Mouse (Mus musculus) layer of hippocampus, adult 11-12 months (tissue): ENCODE measurements around the gene Mab21l1.

Source experiments
- DNase-seq: peaks from one replicate; pipeline ENCODE4 v3.0.0; 2022; ENCODE audit warnings: low spot score

Mab21l1 gene

DNA sequence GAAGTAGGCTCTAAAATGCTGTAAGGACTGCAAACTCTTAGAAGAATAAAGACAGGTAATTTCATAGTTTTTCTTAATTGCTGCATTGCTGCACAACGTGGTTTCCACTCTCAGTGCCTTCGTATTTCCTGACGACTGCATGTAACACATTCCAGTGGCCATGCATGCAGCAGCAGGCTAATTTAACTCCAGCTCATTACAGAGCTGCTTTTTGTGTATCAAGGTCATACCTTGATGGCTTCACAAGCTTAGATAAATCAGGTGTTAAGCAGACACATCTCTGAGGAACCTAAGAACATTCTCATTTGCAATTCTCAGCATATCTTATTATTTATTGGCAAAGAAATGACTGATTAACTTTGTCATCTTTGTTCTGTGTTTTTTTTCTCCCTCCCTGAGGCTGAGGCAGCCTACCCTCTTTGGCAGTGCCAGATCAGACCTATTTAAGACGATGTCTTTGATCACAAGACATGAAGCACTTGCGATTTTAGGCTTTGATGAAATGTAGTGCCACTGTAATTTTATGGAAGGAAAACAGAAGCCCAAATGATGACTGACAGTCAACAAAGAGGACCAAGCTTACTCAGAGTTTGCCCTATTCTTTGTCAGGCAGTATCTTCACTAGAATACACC, 32.8 kb downstream of the Mab21l1 start:
- DNase-seq, result no peak

DNA sequence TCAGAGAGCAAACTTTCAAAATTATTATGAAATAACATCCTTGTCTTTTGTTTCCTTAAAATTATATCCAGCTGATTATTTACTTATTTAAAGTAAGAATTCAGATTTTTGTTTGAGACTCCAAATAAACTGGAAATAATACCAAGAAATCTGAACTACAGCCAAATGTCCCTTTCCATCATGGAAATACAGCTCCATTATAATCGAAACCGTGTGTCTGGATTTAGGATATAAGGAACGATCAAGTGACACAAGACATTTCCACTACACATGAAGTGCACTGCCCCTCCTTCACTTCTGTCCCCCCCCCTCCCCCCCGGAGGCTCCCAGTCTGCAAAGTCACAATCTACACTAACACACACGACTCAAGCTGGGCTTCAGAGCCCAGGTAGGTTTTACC, 33.8 kb downstream of the Mab21l1 start:
- no peak for DNase-seq

DNA sequence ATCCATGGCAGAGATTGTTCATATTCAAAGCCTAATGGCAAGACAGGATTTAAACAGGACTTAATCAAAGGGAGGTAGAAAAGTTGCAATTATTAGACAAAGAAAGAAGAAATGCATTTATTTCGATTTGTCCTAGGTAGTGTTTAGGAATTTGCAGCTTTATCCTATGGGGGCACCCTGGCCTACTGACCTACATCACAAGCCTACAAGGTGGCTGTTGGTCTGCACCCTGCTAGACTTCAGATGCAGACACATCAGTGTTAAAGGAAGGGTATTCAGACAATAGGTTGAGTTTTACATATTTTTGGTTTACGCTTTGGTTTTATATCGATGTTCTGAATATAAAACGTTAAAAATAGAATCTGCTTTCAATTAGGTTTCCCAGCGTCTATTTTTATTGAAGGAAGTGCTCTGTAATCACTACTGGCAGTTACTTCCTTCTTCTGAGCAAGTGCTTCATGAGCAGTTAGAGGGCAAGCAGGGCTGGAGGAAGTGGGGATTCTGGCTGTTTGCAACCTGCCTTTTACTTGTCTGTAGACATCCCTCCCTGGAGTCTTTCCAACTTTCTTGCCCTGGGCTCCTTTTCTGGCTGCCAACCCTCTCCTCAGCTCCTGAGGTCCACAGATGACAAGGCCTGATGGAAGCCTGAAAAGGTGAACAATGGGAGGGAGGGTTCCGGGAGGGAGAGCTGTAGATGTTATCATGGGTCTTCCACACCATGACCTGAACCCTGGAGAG, 34.5 kb downstream of the Mab21l1 start:
- DNase-seq, result no peak

DNA sequence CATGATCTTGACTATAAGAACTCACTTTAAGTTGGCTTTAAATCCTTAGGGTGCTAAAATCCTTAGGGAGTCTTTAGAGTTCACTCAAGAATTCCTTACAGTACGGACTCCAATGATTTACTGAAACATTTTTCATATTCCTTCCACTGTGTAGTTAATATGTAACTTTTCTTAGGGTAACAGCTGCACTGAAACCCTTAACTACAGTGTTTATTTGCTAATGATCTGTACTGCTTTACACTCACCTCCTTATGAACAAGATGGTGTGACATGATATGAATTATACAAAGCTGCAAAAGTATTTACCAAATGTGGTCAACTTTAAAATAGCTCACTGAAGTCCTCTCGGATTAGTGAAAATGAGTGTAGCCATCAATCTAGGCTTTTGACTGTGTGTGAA, 35.8 kb downstream of the Mab21l1 start:
- DNase-seq, result no peak

DNA sequence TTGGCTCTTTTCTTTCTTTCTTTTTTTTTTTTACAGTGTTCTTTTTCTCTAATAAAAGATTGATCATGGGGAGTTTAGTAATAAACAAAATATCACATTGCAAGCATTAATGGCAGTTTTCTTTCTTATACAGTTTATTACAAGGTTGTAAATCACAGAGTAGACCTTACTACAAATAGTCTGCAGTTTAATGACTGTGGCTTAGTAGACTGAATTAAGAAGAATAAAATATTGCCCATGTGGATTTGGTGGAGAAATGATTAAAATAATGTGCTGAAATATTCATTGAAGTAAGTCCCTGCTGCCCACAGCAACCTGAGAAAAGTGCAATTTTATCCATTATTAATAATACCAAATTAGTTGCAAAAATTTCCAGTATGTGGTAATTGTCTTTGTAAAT, 37.3 kb downstream of the Mab21l1 start:
- no peak for DNase-seq

DNA sequence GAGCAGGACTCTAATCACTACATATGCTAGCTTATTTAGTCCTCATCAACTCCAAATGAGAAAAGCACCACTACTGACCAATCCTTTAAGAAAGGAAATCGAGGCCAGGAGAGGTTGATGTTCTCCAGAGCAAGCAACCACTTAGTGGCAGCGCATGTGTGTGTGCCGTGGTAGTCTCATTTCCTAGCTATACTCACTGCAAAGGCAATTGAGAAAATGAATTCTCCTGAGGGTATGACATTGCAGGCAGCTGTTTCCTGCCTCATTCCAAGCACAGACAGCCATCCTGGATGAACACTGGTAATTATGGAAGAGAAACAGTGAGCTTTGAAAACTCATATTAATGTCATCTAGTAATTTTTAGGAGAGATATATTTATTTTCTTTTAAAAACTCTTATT, 42.6 kb downstream of the Mab21l1 start:
- no peak for DNase-seq

DNA sequence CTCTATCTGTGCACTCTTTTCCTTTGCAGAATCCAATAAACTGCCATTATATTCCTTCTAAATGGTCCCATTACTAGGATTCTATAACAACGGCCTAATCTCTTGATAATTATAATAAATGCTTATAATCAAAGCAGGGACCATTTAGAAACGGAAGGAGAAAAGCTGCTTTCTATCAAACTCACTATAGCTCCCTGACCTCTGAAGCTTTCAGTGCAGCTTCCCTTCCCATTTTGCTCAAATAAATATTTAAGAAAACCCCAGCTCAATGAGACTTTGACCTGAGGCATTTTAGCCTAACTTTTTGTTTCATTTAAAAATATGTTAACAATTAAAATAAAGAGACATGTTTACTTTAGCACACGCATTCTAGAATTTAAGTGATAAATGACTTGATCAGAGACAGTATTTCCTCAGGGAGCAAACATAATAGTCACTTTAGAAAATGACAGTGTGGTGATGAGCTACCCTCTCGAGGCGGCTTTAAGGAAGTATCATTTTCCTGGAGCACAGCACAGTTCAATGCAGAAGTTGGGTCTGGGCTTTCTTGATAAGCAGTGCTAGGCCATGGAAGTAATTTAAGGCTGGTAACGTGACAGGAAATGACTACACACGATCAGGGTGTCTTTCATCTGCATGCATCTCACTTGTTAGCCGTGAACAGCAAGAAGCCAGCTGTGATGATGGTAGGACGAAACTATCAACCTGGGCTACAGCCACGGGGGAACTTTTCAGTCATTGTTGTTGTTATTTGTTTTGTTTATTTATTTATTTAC, 46.4 kb downstream of the Mab21l1 start:
- no peak for DNase-seq

DNA sequence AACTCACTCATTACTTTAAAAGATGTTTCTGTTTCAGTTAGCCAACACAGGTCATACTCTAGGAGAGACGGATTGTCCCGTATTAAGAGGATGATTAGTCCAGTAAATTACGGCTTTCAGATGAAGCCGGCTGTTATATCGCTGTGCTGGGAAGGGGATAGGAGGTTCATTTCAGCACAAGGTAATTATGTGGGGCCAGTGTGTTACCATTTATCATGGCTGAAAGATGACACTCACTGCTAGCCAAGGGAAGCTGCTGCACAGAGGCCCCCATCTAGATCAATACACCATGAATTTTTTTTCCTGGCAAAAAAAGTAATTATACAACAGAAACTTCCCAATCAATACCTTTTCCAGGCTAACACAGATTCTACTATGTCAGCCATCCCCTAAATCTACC, 47.9 kb downstream of the Mab21l1 start:
- DNase-seq, result no peak
